ENCODE assay signal across 9 mouse cellular contexts in the genomic region with DNA sequence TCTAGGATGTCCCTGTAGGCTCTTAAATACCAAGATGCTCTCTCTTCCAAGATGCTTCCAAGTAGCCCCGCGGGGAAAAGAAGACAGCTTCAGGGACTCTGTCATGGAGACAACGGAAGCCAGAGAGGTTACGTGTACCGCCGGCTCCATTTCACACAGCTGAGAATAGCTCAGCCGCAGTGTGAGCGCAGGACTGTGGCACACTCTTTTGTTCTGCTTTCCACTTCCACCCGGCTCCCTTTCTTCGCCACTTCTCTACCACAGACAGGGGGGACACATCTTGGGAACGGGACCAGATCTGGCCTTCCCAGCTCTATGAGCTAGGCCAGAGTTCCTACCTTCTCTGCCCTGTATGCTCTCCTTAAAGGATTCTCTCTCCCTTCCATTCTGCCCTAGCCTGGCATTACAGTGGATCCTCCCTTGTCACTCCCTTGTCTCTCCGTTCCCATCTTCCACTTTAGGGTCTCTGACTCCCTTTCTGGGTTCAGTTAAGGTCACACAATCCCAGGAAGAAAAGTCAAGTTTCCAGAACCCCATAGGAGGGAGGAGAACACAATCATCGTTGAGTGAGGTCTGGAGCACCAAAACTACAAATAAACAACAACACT. TPM values are rescaled to one million over a fixed set of nuclear protein-coding genes. Genes with fewer than 3 reads are reported as not detected.
DNase-seq lines count a peak whose midpoint lies in the region; ATAC-seq and TF ChIP-seq lines count a peak whose summit lies in the region.
"Had no signal": no experiment of that assay in that cellular context is flagged by ENCODE, and none has a peak within 500 bp of the region (broad histone marks: within the 10 kb centered on the region; RNA-seq: fewer than 3 reads in every experiment).

No protein-coding gene starts in this region.

- WGBS in embryonic facial prominence, embryonic 13.5 days = 69% methylated on average over 13 of the region's 13 CpGs
- 55% methylated on average over 13 of the region's 13 CpGs for WGBS in neural tube, embryonic 13.5 days

- peaks cover 7% of the 10 kb centered on the region for H3K27me3 ChIP-seq in embryonic facial prominence, embryonic 13.5 days
- no peaks in the 10 kb centered on the region for H3K27me3 ChIP-seq in neural tube, embryonic 13.5 days

- H3K27ac ChIP-seq in layer of hippocampus, adult 2 months = peak overlapping the region; percentile 81
- no peak overlapping the region for H3K27ac ChIP-seq in embryonic facial prominence, embryonic 13.5 days
- H3K27ac ChIP-seq in neural tube, embryonic 13.5 days (replicated peaks) = peak overlapping the region; percentile 83

- H3K9ac ChIP-seq in embryonic facial prominence, embryonic 13.5 days = peak overlapping the region; percentile 53; the same call in 1 of the 2 replicates
- H3K9ac ChIP-seq in neural tube, embryonic 13.5 days = peak overlapping the region; percentile 54

- peaks cover 6% of the 10 kb centered on the region for H3K4me1 ChIP-seq in embryonic facial prominence, embryonic 13.5 days
- H3K4me1 ChIP-seq in neural tube, embryonic 13.5 days (replicated peaks) = peaks cover 16% of the 10 kb centered on the region

- DNase-seq in layer of hippocampus, adult 2 months (ENCODE audit: low spot score in 2 of 2) = no peak
- no peak for DNase-seq in layer of hippocampus, adult 18-20 months (ENCODE audit: low spot score in 2 of 2)
- DNase-seq in T-cell, adult 2 months (ENCODE audit: low spot score) = no peak
- DNase-seq in cerebellum, adult 8-10 months = no peak
- DNase-seq in heart, adult 11 months = no peak

- TF ChIP-seq CTCF in layer of hippocampus, adult 2 months (conservative IDR thresholded peaks at IDR 0.05) = no peak

- 0 out of 2 replicates have a peak overlapping the region, but pooled peaks have one; percentile 21 for H3K4me2 ChIP-seq in embryonic facial prominence, embryonic 13.5 days
- H3K4me2 ChIP-seq in neural tube, embryonic 13.5 days = 0 out of 2 replicates have a peak overlapping the region, but pooled peaks have one; percentile 27

- no peaks in the 10 kb centered on the region for H3K36me3 ChIP-seq in embryonic facial prominence, embryonic 13.5 days
- no peaks in the 10 kb centered on the region for H3K36me3 ChIP-seq in neural tube, embryonic 13.5 days

- no peaks in the 10 kb centered on the region for H3K9me3 ChIP-seq in embryonic facial prominence, embryonic 13.5 days
- H3K9me3 ChIP-seq in neural tube, embryonic 13.5 days = no peaks in the 10 kb centered on the region

- no peak for ATAC-seq in embryonic facial prominence, embryonic 13.5 days (ENCODE audit: insufficient number of reproducible peaks, insufficient read depth, low FRiP score, low TSS enrichment, low read depth)
- peak; percentile 57 for ATAC-seq in inflammation-experienced regulatory T-cells, adult 6 months
- ATAC-seq in neural tube, embryonic 13.5 days (ENCODE audit: low read depth) = peak; percentile 29; the same call in 1 of the 2 replicates

- no peak overlapping the region for H3K4me3 ChIP-seq in layer of hippocampus, adult 2 months
- no peak overlapping the region for H3K4me3 ChIP-seq in embryonic facial prominence, embryonic 13.5 days
- H3K4me3 ChIP-seq in neural tube, embryonic 13.5 days = no peak overlapping the region

RNA-seq across cellular contexts. Expression of a gene that starts 7.9 kb away (rescaled TPM):
- total RNA-seq in layer of hippocampus, adult 2 months (2021) = under 1 TPM in 1 of 2 experiments, not detected in 1; 0.15 TPM
- not detected for total RNA-seq in layer of hippocampus, adult 18-20 months (2021)
- polyA plus RNA-seq in embryonic facial prominence, embryonic 13.5 days (2015; fragmentation: Nextera tagmentation; extraction: Ambion mirVana) = not detected in 2 replicates
- under 1 TPM in 1 of 3 experiments, not detected in 2; 0.20 TPM for polyA plus RNA-seq in inflammation-experienced regulatory T-cells, adult 6 months (2017; shearing (Covaris generic))
- polyA plus RNA-seq in neural tube, embryonic 13.5 days (2015; fragmentation: Nextera tagmentation; extraction: Ambion mirVana) = not detected in 2 replicates
- polyA plus RNA-seq: intestine, embryonic 14.5 days had no signal

RNA-seq across cellular contexts. Expression of a gene that starts 9.1 kb away (rescaled TPM):
- not detected for total RNA-seq in layer of hippocampus, adult 2 months (2021)
- under 1 TPM in 1 of 2 experiments, not detected in 1; 0.68 TPM for total RNA-seq in layer of hippocampus, adult 18-20 months (2021)
- not detected in 2 replicates for polyA plus RNA-seq in embryonic facial prominence, embryonic 13.5 days (2015; fragmentation: Nextera tagmentation; extraction: Ambion mirVana)
- not detected for polyA plus RNA-seq in inflammation-experienced regulatory T-cells, adult 6 months (2017; shearing (Covaris generic))
- 0.83 TPM in 1 of 2 replicates, not detected in the other for polyA plus RNA-seq in neural tube, embryonic 13.5 days (2015; fragmentation: Nextera tagmentation; extraction: Ambion mirVana)
- polyA plus RNA-seq: intestine, embryonic 14.5 days had no signal

RNA-seq across cellular contexts. Expression of a gene that starts 20.7 kb away (rescaled TPM):
- total RNA-seq in layer of hippocampus, adult 2 months (2021) = under 1 TPM; 0.44 to 0.93 TPM
- under 1 TPM; 0.32 to 0.36 TPM for total RNA-seq in layer of hippocampus, adult 18-20 months (2021)
- 0.24 and 1.6 TPM in 2 replicates for polyA plus RNA-seq in embryonic facial prominence, embryonic 13.5 days (2015; fragmentation: Nextera tagmentation; extraction: Ambion mirVana)
- under 1 TPM in 1 of 3 experiments, not detected in 2; 0.24 TPM for polyA plus RNA-seq in inflammation-experienced regulatory T-cells, adult 6 months (2017; shearing (Covaris generic))
- polyA plus RNA-seq in neural tube, embryonic 13.5 days (2015; fragmentation: Nextera tagmentation; extraction: Ambion mirVana) = 0.25 TPM in 1 of 2 replicates, not detected in the other

RNA-seq across cellular contexts. Expression of a gene that starts 36.4 kb away (rescaled TPM):
- total RNA-seq in layer of hippocampus, adult 2 months (2021) = 100 to 1,000 TPM; 113 to 119 TPM
- 100 to 1,000 TPM; 103 to 112 TPM for total RNA-seq in layer of hippocampus, adult 18-20 months (2021)
- polyA plus RNA-seq in embryonic facial prominence, embryonic 13.5 days (2015; fragmentation: Nextera tagmentation; extraction: Ambion mirVana) = 1.4 TPM in 2 replicates
- 10 to 100 TPM; 61.5 to 73.9 (median 62.9) TPM for polyA plus RNA-seq in inflammation-experienced regulatory T-cells, adult 6 months (2017; shearing (Covaris generic))
- 0.13 and 0.87 TPM in 2 replicates for polyA plus RNA-seq in neural tube, embryonic 13.5 days (2015; fragmentation: Nextera tagmentation; extraction: Ambion mirVana)

RNA-seq across cellular contexts. Expression of a gene that starts 39.0 kb away (rescaled TPM):
- total RNA-seq in layer of hippocampus, adult 2 months (2021) = 10 to 100 TPM; 64.8 to 65.8 TPM
- 10 to 100 TPM; 60.3 to 63.2 TPM for total RNA-seq in layer of hippocampus, adult 18-20 months (2021)
- polyA plus RNA-seq in embryonic facial prominence, embryonic 13.5 days (2015; fragmentation: Nextera tagmentation; extraction: Ambion mirVana) = 36.4 and 45.3 TPM in 2 replicates
- 10 to 100 TPM; 35.3 to 50.0 (median 40.5) TPM for polyA plus RNA-seq in inflammation-experienced regulatory T-cells, adult 6 months (2017; shearing (Covaris generic))
- polyA plus RNA-seq in neural tube, embryonic 13.5 days (2015; fragmentation: Nextera tagmentation; extraction: Ambion mirVana) = 35.7 and 38.5 TPM in 2 replicates
